Mouse (Mus musculus) myocyte (in vitro differentiated cells): ENCODE measurements around the gene Iqgap3.

ENCODE experiments used
- POLR2A ChIP-seq: IDR thresholded peaks from one replicate; pipeline ENCODE4 v1.6.1; 2011; ENCODE audit warnings: low read depth, mild to moderate bottlenecking, control low read depth, moderate library complexity; ENCODE audit not compliant: insufficient read length
- SRF ChIP-seq: IDR thresholded peaks from one replicate; pipeline ENCODE4 v1.6.1; 2011; ENCODE audit warnings: low read depth; ENCODE audit not compliant: control insufficient read depth, insufficient read length
- TCF12 ChIP-seq: IDR thresholded peaks from one replicate; pipeline ENCODE4 v1.6.1; 2011; ENCODE audit warnings: mild to moderate bottlenecking, control low read depth; ENCODE audit not compliant: poor library complexity, insufficient read depth, severe bottlenecking

DNA sequence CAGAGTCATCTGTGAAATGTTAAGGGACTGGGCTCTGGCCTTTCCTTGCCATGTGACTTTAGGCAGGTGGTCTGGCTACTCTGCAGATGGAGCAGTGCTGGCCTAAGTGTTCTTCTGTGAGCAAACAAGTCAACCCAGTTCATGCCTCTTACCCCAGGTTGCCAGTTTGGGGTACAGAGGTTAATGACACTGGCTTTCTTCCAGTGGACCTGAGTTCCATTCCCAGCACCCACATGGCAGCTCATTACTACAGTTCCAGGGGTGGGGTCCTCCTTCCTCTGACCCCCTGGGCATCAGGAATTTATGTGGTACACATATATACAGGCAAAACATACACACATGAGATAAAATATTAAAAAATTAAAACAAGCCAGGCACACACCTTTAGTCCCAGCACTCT is 75.0 kb downstream of the Iqgap3 start:
- TF ChIP-seq SRF = no peak
- TF ChIP-seq TCF12 = no peak
- TF ChIP-seq POLR2A = no peak
